Mouse (Mus musculus) forelimb bud, embryonic 11.5 days (tissue): ENCODE measurements around the gene Krtcap2.

Experiments
- DNase-seq: peaks from one replicate; pipeline ENCODE4 v3.0.0-alpha.2; 2012; ENCODE audit warnings: low read depth, low spot score

Gene Krtcap2

GRCm38 (mm10) chr3:89280606-89281511 is 35.1 kb downstream of the Krtcap2 start, which contains the start of gene Efna1:
Gene Efna1 (minus strand): TSS chr3:89281142.
- DNase-seq, result no peak

- DNase-seq, result peak; percentile 80
Measured at GRCm38 (mm10) chr3:89281579-89282290, 36.0 kb downstream of the Krtcap2 start.

- DNase-seq, result no peak
Measured at GRCm38 (mm10) chr3:89282291-89282643, 36.5 kb downstream of the Krtcap2 start.

- no peak for DNase-seq
Measured at GRCm38 (mm10) chr3:89284261-89284660, 38.5 kb downstream of the Krtcap2 start.

- DNase-seq, result no peak
Measured at GRCm38 (mm10) chr3:89285526-89285925, 39.8 kb downstream of the Krtcap2 start.

- DNase-seq, result no peak
Measured at GRCm38 (mm10) chr3:89287286-89287685, 41.5 kb downstream of the Krtcap2 start.

GRCm38 (mm10) chr3:89288503-89288928 is 42.8 kb downstream of the Krtcap2 start:
- no peak for DNase-seq

- no peak for DNase-seq
Measured at GRCm38 (mm10) chr3:89291874-89292273, 46.1 kb downstream of the Krtcap2 start.

GRCm38 (mm10) chr3:89292303-89292702 is 46.5 kb downstream of the Krtcap2 start:
- no peak for DNase-seq

- DNase-seq, result no peak
Measured at GRCm38 (mm10) chr3:89293247-89293918, 47.6 kb downstream of the Krtcap2 start.

GRCm38 (mm10) chr3:89294195-89294594 is 48.4 kb downstream of the Krtcap2 start:
- no peak for DNase-seq

- no peak for DNase-seq
Measured at GRCm38 (mm10) chr3:89295685-89296230, 50.0 kb downstream of the Krtcap2 start.

- no peak for DNase-seq
Measured at GRCm38 (mm10) chr3:89296761-89297396, 51.1 kb downstream of the Krtcap2 start.

GRCm38 (mm10) chr3:89298908-89299307 is 53.1 kb downstream of the Krtcap2 start:
- no peak for DNase-seq

- DNase-seq, result no peak
Measured at GRCm38 (mm10) chr3:89299499-89299898, 53.7 kb downstream of the Krtcap2 start.
